Mouse (Mus musculus): ENCODE measurements around the gene Dnajc15. TPM values are rescaled to one million over a fixed set of nuclear protein-coding genes. Genes with fewer than 3 reads are reported as not detected.

Gene Dnajc15
- total and polyA plus RNA-seq, 2 experiments from 2014 or later: 10.6 to 98.8 TPM

- no peak overlapping the region for H3K9ac ChIP-seq (replicated peaks; ENCODE audit: low read length)
- DNase-seq (ENCODE audit: low spot score): no peak
- no peak for TF ChIP-seq CTCF (IDR thresholded peaks at IDR 0.05; ENCODE audit: low read depth)
- H3K27ac ChIP-seq: no peak overlapping the region
- ATAC-seq: no peak
- H3K9me3 ChIP-seq (ENCODE audit: low read length): no peaks in the 10 kb centered on the region
- H3K4me1 ChIP-seq (ENCODE audit: insufficient read depth, low read length): no peaks in the 10 kb centered on the region
- no peaks in the 10 kb centered on the region for H3K36me3 ChIP-seq (ENCODE audit: insufficient read depth, low read length)
- H3K4me2 ChIP-seq (ENCODE audit: low read depth, low read length): no peak overlapping the region
- H3K27me3 ChIP-seq (ENCODE audit: insufficient read depth, low read length): no peaks in the 10 kb centered on the region
- H3K4me3 ChIP-seq (ENCODE audit: low read length): no peak overlapping the region
- WGBS: 75% methylated on average over 3 of the region's 3 CpGs
Measured at GRCm38 (mm10) chr14:77864051-77864450, 10.9 kb downstream of the Dnajc15 start.

- WGBS: 80% methylated on average over 5 of the region's 5 CpGs
Measured at GRCm38 (mm10) chr14:77860841-77861560, 13.9 kb downstream of the Dnajc15 start.

GRCm38 (mm10) chr14:77859894-77860293 is 15.0 kb downstream of the Dnajc15 start:
- no peak for DNase-seq (ENCODE audit: low spot score)
- no peak overlapping the region for H3K4me2 ChIP-seq (ENCODE audit: low read depth, low read length)
- no peak for ATAC-seq
- H3K4me1 ChIP-seq (ENCODE audit: insufficient read depth, low read length): no peaks in the 10 kb centered on the region
- WGBS: 85% methylated on average over 1 of the region's 1 CpGs
- H3K27ac ChIP-seq: no peak overlapping the region
- no peaks in the 10 kb centered on the region for H3K27me3 ChIP-seq (ENCODE audit: insufficient read depth, low read length)
- H3K36me3 ChIP-seq (ENCODE audit: insufficient read depth, low read length): no peaks in the 10 kb centered on the region
- no peak overlapping the region for H3K4me3 ChIP-seq (ENCODE audit: low read length)
- H3K9me3 ChIP-seq (ENCODE audit: low read length): no peaks in the 10 kb centered on the region
- H3K9ac ChIP-seq (replicated peaks; ENCODE audit: low read length): no peak overlapping the region
- no peak for TF ChIP-seq CTCF (IDR thresholded peaks at IDR 0.05; ENCODE audit: low read depth)

More at GRCm38 (mm10) chr14:77860841-77861560, 13.9 kb downstream of the Dnajc15 start:
- Histone ChIP-seq H3K27me3 (ENCODE audit: insufficient read depth, low read length) (no peaks in the 10 kb centered on the region), H3K9ac (replicated peaks; ENCODE audit: low read length) (no peak overlapping the region), H3K4me3 (ENCODE audit: low read length) (no peak overlapping the region), H3K36me3 (ENCODE audit: insufficient read depth, low read length) (no peaks in the 10 kb centered on the region), H3K27ac (no peak overlapping the region), H3K9me3 (ENCODE audit: low read length) (no peaks in the 10 kb centered on the region), H3K4me2 (ENCODE audit: low read depth, low read length) (no peak overlapping the region), H3K4me1 (ENCODE audit: insufficient read depth, low read length) (no peaks in the 10 kb centered on the region)
- DNase-seq (ENCODE audit: low spot score) (no peak), ATAC-seq (no peak)
- TF ChIP-seq CTCF (IDR thresholded peaks at IDR 0.05; ENCODE audit: low read depth): no peak

- no peaks in the 10 kb centered on the region for H3K4me1 ChIP-seq (ENCODE audit: insufficient read depth, low read length)
- ATAC-seq (no peak), DNase-seq (ENCODE audit: low spot score) (no peak)
- 90% methylated on average over 1 of the region's 1 CpGs for WGBS
- no peaks in the 10 kb centered on the region for H3K27me3 ChIP-seq (ENCODE audit: insufficient read depth, low read length)
- H3K4me3 ChIP-seq (ENCODE audit: low read length): no peak overlapping the region
- H3K4me2 ChIP-seq (ENCODE audit: low read depth, low read length): no peak overlapping the region
- H3K27ac ChIP-seq: no peak overlapping the region
- no peaks in the 10 kb centered on the region; the same call in 1 of the 2 replicates for H3K36me3 ChIP-seq (ENCODE audit: insufficient read depth, low read length)
- no peaks in the 10 kb centered on the region for H3K9me3 ChIP-seq (ENCODE audit: low read length)
- no peak overlapping the region for H3K9ac ChIP-seq (replicated peaks; ENCODE audit: low read length)
- no peak for TF ChIP-seq CTCF (IDR thresholded peaks at IDR 0.05; ENCODE audit: low read depth)
Measured at GRCm38 (mm10) chr14:77853951-77854350, 21.0 kb downstream of the Dnajc15 start.

- TF ChIP-seq CTCF (IDR thresholded peaks at IDR 0.05; ENCODE audit: low read depth): no peak
- Histone ChIP-seq H3K36me3 (ENCODE audit: insufficient read depth, low read length) (no peaks in the 10 kb centered on the region; the same call in 1 of the 2 replicates), H3K4me1 (ENCODE audit: insufficient read depth, low read length) (no peaks in the 10 kb centered on the region), H3K27ac (no peak overlapping the region), H3K27me3 (ENCODE audit: insufficient read depth, low read length) (no peaks in the 10 kb centered on the region), H3K9ac (replicated peaks; ENCODE audit: low read length) (no peak overlapping the region), H3K4me2 (ENCODE audit: low read depth, low read length) (no peak overlapping the region), H3K4me3 (ENCODE audit: low read length) (no peak overlapping the region), H3K9me3 (ENCODE audit: low read length) (no peaks in the 10 kb centered on the region)
- 91% methylated on average over 7 of the region's 7 CpGs for WGBS
- ATAC-seq: no peak
- no peak for DNase-seq (ENCODE audit: low spot score)
Measured at GRCm38 (mm10) chr14:77849852-77850251, 25.1 kb downstream of the Dnajc15 start.

- no peaks in the 10 kb centered on the region for H3K9me3 ChIP-seq (ENCODE audit: low read length)
- ATAC-seq: no peak
- H3K36me3 ChIP-seq (ENCODE audit: insufficient read depth, low read length): no peaks in the 10 kb centered on the region; the same call in 1 of the 2 replicates
- no peak overlapping the region for H3K27ac ChIP-seq
- H3K9ac ChIP-seq (replicated peaks; ENCODE audit: low read length): no peak overlapping the region
- WGBS: 96% methylated on average over 1 of the region's 1 CpGs
- no peaks in the 10 kb centered on the region for H3K27me3 ChIP-seq (ENCODE audit: insufficient read depth, low read length)
- no peak overlapping the region for H3K4me2 ChIP-seq (ENCODE audit: low read depth, low read length)
- no peaks in the 10 kb centered on the region for H3K4me1 ChIP-seq (ENCODE audit: insufficient read depth, low read length)
- DNase-seq (ENCODE audit: low spot score): no peak
- no peak overlapping the region for H3K4me3 ChIP-seq (ENCODE audit: low read length)
- TF ChIP-seq CTCF (IDR thresholded peaks at IDR 0.05; ENCODE audit: low read depth): no peak
Measured at GRCm38 (mm10) chr14:77848349-77848748, 26.6 kb downstream of the Dnajc15 start.

GRCm38 (mm10) chr14:77846206-77846605 is 28.7 kb downstream of the Dnajc15 start:
- DNase-seq (ENCODE audit: low spot score) (no peak), ATAC-seq (no peak)
- H3K4me3 ChIP-seq (ENCODE audit: low read length): no peak overlapping the region
- no peak overlapping the region for H3K27ac ChIP-seq
- H3K9me3 ChIP-seq (ENCODE audit: low read length): no peaks in the 10 kb centered on the region
- H3K36me3 ChIP-seq (ENCODE audit: insufficient read depth, low read length): no peaks in the 10 kb centered on the region
- TF ChIP-seq CTCF (IDR thresholded peaks at IDR 0.05; ENCODE audit: low read depth): 0 out of 2 replicates have a peak, but pooled peaks have one; percentile 12
- no peaks in the 10 kb centered on the region for H3K4me1 ChIP-seq (ENCODE audit: insufficient read depth, low read length)
- H3K9ac ChIP-seq (replicated peaks; ENCODE audit: low read length): no peak overlapping the region
- WGBS: 61% methylated on average over 4 of the region's 4 CpGs
- no peaks in the 10 kb centered on the region for H3K27me3 ChIP-seq (ENCODE audit: insufficient read depth, low read length)
- no peak overlapping the region for H3K4me2 ChIP-seq (ENCODE audit: low read depth, low read length)

Measured in hindbrain, postnatal 0 days (tissue).